Comparison of ENCODE assay signal across 26 mouse cellular contexts in genomic region chr11:84855285-84855684, GRCm38 (mm10).
"Had no signal": no experiment of that assay in that cellular context is flagged by ENCODE, and none has a peak within 500 bp of the region (broad histone marks: within the 10 kb centered on the region; RNA-seq: fewer than 3 reads in every experiment).

No protein-coding gene starts in this region.

- H3K9ac ChIP-seq: heart, embryonic 12.5 days; hindbrain, embryonic 12.5 days; hindbrain, embryonic 14.5 days; intestine, embryonic 15.5 days; limb, embryonic 13.5 days; liver, embryonic 12.5 days; liver, embryonic 14.5 days had no signal

- H3K4me2 ChIP-seq: heart, embryonic 12.5 days; hindbrain, embryonic 12.5 days; hindbrain, embryonic 14.5 days; intestine, embryonic 15.5 days; limb, embryonic 13.5 days; liver, embryonic 12.5 days had no signal

- ATAC-seq: hindbrain, embryonic 16.5 days; inflammation-experienced regulatory T-cells, adult 6 months; intestine, embryonic 15.5 days; intestine, postnatal 0 days; liver, embryonic 12.5 days had no signal

- H3K4me3 ChIP-seq: gastrocnemius, adult 2 months; heart, embryonic 10.5 days; heart, embryonic 12.5 days; hindbrain, embryonic 10.5 days; hindbrain, embryonic 12.5 days; intestine, embryonic 15.5 days; layer of hippocampus, adult 2 months; left cerebral cortex, adult 2 months; limb, embryonic 13.5 days; liver, embryonic 12.5 days had no signal

- H3K27ac ChIP-seq: gastrocnemius, adult 2 months; heart, embryonic 10.5 days; hindbrain, embryonic 10.5 days; hindbrain, embryonic 12.5 days; hindbrain, embryonic 14.5 days; intestine, embryonic 15.5 days; layer of hippocampus, adult 2 months; left cerebral cortex, adult 2 months; limb, embryonic 13.5 days; liver, embryonic 12.5 days; liver, embryonic 14.5 days had no signal

- H3K4me1 ChIP-seq: heart, embryonic 10.5 days; heart, embryonic 12.5 days; hindbrain, embryonic 10.5 days; hindbrain, embryonic 12.5 days; intestine, embryonic 15.5 days; limb, embryonic 13.5 days; liver, embryonic 12.5 days had no signal

- H3K9me3 ChIP-seq: heart, embryonic 10.5 days; heart, embryonic 12.5 days; hindbrain, embryonic 10.5 days; hindbrain, embryonic 12.5 days; intestine, embryonic 15.5 days; limb, embryonic 13.5 days; liver, embryonic 12.5 days had no signal

- H3K27me3 ChIP-seq: heart, embryonic 12.5 days; hindbrain, embryonic 12.5 days; intestine, embryonic 15.5 days; limb, embryonic 13.5 days; liver, embryonic 12.5 days had no signal

- DNase-seq: gastrocnemius, adult 2 months; gastrocnemius, postnatal 10 days; gastrocnemius, postnatal 25 days; heart, adult 18-20 months; heart, postnatal 10 days; heart, postnatal 4 days; kidney, adult 18-20 months; kidney, adult 8-10 months; kidney, postnatal 10 days; kidney, postnatal 25 days; kidney, postnatal 4 days; liver had no signal
